Mouse (Mus musculus): ENCODE measurements at regions not wholly inside any gene's neighbourhood (a gene's known extent, or its start where the extent isn't known, plus 50 kb on each side); places are given as distances from the start of the nearest gene placed in this dataset.

- in situ Hi-C loops (cut with MboI, MseI): no loop called here
These were observed 324.2 kb downstream of the Btg1 start for GRCm38 (mm10) chr10:96940887-96941518.

- in situ Hi-C loops (cut with MboI, MseI): no loop called here
These were observed 327.4 kb downstream of the Btg1 start for GRCm38 (mm10) chr10:96944229-96944628.

GRCm38 (mm10) chr10:96947971-96948370 lies 331.2 kb downstream of the Btg1 start:
- in situ Hi-C loops (cut with MboI, MseI): no loop called here

- in situ Hi-C loops (cut with MboI, MseI): no loop called here
These were observed 332.1 kb downstream of the Btg1 start for GRCm38 (mm10) chr10:96948871-96949270.

GRCm38 (mm10) chr10:96955036-96955775 lies 338.4 kb downstream of the Btg1 start:
- in situ Hi-C loops (cut with MboI, MseI): no loop called here

- in situ Hi-C loops (cut with MboI, MseI): no loop called here
These were observed 339.1 kb downstream of the Btg1 start for GRCm38 (mm10) chr10:96955776-96956448.

- in situ Hi-C loops (cut with MboI, MseI): no loop called here
These were observed 339.6 kb downstream of the Btg1 start for GRCm38 (mm10) chr10:96956449-96956834.

GRCm38 (mm10) chr10:96957019-96957418 lies 340.2 kb downstream of the Btg1 start:
- in situ Hi-C loops (cut with MboI, MseI): no loop called here

- in situ Hi-C loops (cut with MboI, MseI): no loop called here
These were observed 353.0 kb downstream of the Btg1 start for GRCm38 (mm10) chr10:96969825-96970224.

- in situ Hi-C loops (cut with MboI, MseI): no loop called here
These were observed 353.9 kb downstream of the Btg1 start for GRCm38 (mm10) chr10:96970737-96971136.

GRCm38 (mm10) chr10:96971810-96972209 lies 355.0 kb downstream of the Btg1 start:
- in situ Hi-C loops (cut with MboI, MseI): no loop called here

- in situ Hi-C loops (cut with MboI, MseI): no loop called here
These were observed 357.6 kb downstream of the Btg1 start for GRCm38 (mm10) chr10:96974326-96974977.

- in situ Hi-C loops (cut with MboI, MseI): no loop called here
These were observed 359.9 kb downstream of the Btg1 start for GRCm38 (mm10) chr10:96976691-96977090.

- in situ Hi-C loops (cut with MboI, MseI): loop anchor here in 1 of 2 experiments (10.0 kb wide), 1 partner anchor 1606 kb away; no protein-coding TSS in a partner anchor
These were observed 363.7 kb downstream of the Btg1 start for GRCm38 (mm10) chr10:96980494-96980831.

- in situ Hi-C loops (cut with MboI, MseI): loop anchor here in 1 of 2 experiments (10.0 kb wide), 1 partner anchor 1606 kb away; no protein-coding TSS in a partner anchor
These were observed 364.2 kb downstream of the Btg1 start for GRCm38 (mm10) chr10:96980832-96981515.

- in situ Hi-C loops (cut with MboI, MseI): loop anchor here in 1 of 2 experiments (10.0 kb wide), 1 partner anchor 1607 kb away; no protein-coding TSS in a partner anchor
These were observed 364.7 kb downstream of the Btg1 start for GRCm38 (mm10) chr10:96981516-96981869.

GRCm38 (mm10) chr10:97000871-97001270 lies 384.1 kb downstream of the Btg1 start:
- in situ Hi-C loops (cut with MboI, MseI): no loop called here

- in situ Hi-C loops (cut with MboI, MseI): no loop called here
These were observed 392.1 kb downstream of the Btg1 start for GRCm38 (mm10) chr10:97008873-97009272.

- in situ Hi-C loops (cut with MboI, MseI): no loop called here
These were observed 393.1 kb downstream of the Btg1 start for GRCm38 (mm10) chr10:97009859-97010258.

- in situ Hi-C loops (cut with MboI, MseI): no loop called here
These were observed 401.8 kb downstream of the Btg1 start for GRCm38 (mm10) chr10:97018641-97019040.

GRCm38 (mm10) chr10:97028776-97029175 lies 412.0 kb downstream of the Btg1 start:
- in situ Hi-C loops (cut with MboI, MseI): no loop called here
